Mouse (Mus musculus) fat pad, adult 2 months (tissue): Measurements from ENCODE around the gene Slc10a4.
"Not testable (repeated sequence)": the region's sequence is repeated elsewhere in the genome, so short reads cannot be mapped to it uniquely, and the experiment has no call there.

Experiments used
- DNase-seq: peaks from one replicate; pipeline ENCODE4 v3.0.0-alpha.2; 2011; ENCODE audit warnings: low read depth, low spot score; ENCODE audit errors: extremely low read depth

Slc10a4 gene

DNA sequence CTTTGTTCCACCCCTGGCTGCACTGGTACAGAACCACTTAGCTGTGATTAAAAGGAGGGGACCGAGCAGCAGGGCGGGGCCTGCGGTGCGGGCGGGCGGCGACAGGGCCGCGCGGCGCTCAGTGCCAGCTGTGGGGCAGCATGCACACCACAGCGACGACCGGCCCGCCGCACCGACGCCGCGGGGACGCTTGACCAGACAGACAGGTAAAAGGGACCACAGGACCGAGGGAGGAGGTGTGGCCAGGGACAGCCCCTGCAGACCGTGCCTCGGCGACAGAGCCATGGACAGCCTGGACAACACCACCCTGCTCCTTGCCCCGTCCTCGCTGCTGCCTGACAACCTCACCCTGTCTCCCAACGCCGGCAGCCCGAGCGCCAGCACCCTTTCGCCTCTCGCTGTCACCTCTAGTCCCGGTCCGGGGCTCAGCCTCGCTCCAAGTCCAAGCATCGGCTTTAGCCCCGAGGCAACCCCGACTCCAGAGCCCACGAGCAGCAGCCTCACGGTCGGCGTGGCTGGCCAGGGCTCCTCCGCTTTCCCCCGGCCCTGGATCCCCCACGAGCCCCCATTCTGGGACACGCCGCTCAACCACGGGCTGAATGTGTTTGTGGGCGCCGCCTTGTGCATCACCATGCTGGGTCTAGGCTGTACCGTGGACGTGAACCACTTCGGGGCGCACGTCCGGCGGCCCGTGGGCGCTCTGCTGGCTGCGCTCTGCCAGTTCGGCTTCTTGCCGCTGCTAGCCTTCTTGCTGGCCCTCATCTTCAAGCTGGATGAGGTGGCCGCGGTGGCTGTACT lies at the start of gene Slc10a4:
Gene Slc10a4, plus strand, starts transcription at position 100 of the 798 bp plus-strand sequence.
- no peak for DNase-seq

DNA sequence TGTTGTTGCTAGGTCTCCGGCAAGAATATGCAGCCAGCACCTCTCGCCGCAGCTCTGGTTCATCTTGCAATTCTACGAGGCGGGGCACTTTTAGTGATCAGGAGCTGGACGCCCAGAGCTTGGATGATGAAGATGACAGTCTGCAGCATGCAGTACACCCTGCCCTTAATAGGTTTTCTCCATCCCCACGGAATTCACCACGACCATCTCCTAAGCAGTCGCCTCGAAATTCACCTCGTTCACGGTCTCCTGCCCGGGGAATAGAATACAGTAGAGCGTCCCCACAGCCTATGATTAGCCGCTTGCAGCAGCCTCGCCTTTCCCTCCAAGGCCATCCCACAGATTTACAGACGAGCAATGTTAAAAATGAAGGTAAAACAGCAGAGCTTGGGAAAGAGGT lies 49.4 kb upstream of the Slc10a4 start:
- DNase-seq = no peak

DNA sequence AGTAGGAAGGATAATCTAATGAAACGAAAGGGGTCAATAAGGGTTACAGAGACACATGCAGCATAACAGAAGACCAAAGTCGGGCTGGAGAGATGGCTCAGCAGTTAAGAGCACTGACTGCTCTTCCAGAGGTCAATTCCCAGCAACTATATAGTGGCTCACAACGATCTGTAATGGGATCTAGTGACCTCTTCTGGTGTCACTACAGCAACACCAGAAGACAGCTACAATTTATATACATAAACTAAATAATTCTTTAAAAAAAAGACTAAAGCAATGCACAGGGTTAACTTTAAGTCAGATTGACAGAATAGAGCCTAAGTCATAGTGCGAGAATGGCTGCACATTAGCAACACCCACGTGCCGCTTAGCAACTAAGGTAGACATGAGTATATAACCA lies 46.6 kb upstream of the Slc10a4 start:
- DNase-seq = no peak

DNA sequence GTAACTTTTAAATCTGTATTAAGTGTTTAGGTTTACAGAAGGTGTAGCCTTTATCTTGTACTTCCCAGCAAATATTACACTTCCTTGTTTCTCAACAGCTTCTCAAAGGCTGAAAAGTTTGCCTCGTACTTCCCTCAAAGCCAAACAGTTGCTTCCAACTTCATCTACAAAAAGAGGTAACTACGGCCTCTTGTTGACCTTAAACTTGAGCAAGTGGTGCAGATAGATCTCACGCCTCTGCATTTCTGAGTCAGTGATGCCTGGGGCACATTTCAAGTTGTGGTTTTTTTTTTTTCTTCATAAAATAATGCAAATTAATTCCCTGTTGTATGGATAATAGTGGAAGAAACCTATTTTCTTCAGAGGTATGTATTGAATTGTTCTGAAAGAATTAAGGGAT lies 41.0 kb upstream of the Slc10a4 start:
- peak; percentile 45 for DNase-seq

DNA sequence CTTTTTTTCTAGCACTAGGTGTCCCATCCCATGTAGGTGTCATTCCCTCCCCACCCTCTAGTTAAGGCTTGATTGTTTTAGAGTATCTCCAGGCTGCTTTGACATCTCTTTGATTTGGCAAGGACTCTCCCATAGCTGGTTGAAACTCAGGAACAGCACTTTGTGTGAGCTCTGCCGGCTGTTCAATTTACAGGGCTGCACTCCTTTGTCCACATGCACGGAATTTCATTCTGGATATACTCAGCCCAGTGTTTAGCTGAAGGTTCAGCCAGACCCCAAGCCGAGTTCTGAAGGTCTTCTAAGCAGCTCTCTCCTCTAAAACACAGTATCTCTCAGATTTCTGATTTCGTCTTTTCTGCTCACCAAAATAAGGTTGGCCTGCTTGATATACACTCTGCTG lies 34.2 kb upstream of the Slc10a4 start:
- DNase-seq = no peak

DNA sequence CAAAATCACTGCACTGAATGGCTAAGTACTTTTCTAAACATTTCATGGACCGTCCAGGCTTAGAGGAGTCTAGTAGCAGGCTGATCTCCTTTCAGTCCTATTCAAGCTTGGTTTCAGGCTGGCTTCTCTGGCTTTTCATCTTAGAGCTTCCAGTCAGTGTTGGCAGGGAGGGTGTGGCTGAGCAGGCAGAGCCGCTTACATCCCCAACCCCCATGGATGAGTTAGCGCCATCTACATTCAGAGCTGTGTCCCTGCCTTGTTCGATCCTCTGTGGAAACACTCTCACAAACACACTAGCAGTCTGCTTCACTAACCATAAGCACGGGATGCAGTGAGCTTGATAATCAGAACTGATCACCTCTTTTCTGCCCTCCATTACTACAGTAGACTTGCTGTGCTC lies 33.7 kb upstream of the Slc10a4 start:
- DNase-seq = no peak

DNA sequence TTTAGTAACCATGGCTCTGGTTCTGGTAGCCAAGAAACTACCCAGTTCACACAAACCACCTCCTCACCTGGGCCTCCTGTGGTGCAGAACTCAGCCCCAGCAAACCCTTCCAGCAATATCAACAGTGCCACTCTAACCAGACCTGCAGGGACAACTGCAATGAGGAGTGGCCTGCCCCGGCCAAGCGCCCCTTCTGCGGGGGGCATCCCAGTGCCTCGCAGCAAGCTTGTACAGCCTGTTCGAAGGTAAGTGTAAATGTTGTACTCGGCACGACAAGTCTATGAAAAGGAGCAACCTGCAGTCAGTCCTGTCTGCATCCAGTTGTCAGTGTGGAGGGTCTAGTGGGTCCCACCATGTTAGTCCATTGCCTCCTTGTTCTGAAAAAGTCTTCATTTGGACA lies 32.1 kb upstream of the Slc10a4 start, which contains the start of gene Gm10135:
Gene Gm10135, minus strand, starts transcription at position 101 of the 400 bp plus-strand sequence.
- DNase-seq = no peak

DNA sequence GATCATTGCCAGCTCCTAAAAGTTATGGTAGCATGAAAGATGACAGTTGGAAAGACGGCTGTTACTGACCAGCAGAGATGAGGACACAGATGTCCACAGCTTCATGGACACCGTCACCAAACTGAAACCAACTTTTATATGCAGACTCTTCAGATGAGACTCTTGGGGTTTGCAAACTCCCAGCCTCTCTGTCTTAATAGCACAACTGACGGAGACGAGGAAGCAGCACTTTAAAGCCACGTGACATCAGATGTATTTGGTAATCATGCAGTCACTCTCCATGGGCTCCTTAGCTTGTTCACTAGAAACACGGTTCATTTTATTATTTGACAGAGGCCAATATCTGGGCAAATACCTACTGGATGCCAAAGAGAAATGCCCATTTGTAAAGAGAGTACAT lies 30.7 kb upstream of the Slc10a4 start:
- DNase-seq = no peak

DNA sequence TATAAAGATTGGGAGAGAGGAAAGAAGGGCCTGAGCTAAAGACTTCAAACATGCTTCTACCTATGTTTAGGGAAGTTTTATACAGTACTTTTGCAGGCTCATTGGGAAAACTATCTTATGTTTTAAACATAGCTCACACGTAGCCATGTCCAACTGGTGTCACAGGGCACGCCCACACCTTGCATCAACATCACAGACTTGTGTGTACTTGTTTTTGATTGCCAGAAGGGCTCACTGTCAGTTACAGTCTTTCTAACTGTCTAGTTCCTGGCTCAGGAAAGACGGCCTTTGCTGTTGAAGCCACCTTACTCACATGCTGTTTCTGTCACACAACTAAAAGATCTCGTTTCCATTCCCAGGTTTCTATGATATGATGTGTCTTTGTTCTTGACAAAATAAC lies 30.1 kb upstream of the Slc10a4 start:
- peak; percentile 72 for DNase-seq

DNA sequence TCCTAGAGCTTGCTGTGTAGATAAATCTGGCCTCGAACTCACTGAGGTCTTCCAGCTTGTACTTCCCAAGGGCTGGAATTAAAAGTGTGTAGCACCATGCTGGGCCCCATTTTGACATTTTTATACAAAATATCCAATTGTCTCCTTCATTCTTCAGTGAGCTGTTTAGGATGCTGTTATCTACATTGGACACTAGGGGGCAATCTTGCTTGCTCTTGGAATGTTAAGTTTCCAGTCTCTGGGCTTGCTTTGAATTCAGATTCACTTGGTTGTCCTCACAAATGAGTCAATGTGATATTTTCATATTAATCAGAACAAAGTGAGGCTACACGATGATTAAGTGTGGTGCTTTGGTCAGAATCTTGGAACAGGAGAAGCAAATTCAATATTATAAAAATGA lies 22.6 kb upstream of the Slc10a4 start:
- DNase-seq = no peak

DNA sequence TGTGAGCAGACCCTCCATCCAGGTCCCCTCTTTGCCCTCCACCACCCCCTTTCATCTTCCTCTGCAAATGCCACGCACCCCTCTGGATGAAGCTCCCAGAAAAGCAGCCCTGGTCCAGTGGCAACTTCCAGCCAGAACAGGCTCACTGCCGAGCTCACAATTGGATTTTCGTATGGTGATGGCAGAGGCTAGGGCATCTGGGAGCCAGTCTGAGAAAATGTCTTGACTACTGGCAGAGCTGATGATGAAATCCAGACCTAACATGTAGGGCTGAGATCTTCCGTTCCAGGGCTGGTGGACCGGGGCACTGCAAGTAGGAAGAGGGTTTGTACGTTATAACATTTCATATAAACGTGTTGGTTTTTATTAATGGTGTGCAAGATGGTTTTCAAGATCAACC lies 18.9 kb upstream of the Slc10a4 start:
- no peak for DNase-seq

DNA sequence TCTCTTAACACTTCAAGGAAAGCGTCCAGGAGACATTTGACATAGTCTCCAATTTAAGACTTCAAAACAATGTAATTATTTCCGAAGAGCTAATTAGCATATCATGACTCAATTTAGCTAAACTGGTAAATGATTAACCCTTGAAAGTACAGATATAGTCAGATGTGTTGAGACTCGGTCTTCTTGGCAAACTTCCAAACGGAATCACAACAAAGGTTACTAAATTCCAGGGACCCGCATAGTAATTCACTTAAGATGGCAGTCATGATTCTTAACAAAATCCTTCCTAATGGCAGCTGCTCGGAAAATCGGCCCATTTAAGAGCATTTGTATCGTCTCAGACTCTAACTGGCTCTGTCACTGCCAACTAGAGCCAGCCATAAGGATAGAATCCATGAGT lies 16.9 kb upstream of the Slc10a4 start:
- DNase-seq = no peak

DNA sequence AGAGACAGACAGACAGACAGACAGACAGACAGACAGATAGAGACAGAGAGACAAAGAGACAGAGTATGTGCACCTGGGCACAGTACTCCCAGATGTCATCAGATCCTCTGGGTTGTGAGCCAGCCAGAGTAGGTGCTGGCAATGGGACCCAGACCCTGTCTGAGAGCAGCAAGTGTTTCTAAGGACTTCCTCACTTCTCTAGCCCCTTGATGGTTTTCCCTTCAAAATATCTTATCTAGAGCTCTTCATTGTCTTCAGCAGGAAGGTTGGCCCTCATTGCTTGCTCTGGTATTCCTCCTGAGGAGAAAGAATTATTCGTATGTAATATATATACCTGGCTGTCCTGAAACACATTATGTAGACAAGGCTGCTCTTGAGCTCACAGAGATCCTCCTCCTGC lies 14.2 kb upstream of the Slc10a4 start:
- no peak for DNase-seq

DNA sequence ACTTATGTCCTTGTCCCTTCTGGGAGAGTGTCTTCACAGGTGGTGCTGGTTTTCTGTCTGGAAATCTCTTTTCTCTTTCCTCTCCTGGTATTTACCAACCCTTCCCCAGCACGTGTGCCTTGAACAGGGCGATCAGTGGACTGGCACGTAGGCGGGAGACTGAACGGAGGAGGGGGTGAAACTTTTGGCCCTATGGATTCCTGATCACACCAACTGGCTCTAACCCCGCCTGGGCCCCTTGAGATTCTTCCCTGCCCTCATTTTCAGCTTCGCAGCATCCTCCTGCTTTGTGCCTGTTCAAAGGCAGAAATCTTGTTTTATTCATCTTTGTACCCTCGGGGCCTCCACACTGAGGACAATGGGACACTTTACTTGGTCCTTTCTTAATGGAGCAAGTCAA lies 12.3 kb upstream of the Slc10a4 start:
- no peak for DNase-seq

DNA sequence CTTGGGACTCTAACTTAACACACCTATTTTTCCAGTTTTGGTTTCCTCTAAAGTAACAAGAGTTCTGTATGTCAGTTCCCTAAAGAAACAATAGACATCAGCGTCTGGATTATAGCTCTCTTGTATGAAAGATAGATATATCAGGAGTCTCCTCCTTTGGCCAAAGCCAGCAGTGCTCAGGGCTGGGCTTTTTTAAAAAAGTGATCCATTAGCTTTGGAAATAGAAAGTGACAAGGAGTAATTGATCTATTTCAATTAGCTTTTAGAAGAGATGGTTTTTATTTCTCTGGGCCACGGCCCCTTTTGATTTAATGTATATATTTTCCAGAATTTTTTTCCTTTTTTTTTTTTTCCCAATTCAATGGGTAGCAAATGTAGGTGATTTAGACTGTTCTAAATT lies 11.8 kb upstream of the Slc10a4 start:
- DNase-seq = no peak

DNA sequence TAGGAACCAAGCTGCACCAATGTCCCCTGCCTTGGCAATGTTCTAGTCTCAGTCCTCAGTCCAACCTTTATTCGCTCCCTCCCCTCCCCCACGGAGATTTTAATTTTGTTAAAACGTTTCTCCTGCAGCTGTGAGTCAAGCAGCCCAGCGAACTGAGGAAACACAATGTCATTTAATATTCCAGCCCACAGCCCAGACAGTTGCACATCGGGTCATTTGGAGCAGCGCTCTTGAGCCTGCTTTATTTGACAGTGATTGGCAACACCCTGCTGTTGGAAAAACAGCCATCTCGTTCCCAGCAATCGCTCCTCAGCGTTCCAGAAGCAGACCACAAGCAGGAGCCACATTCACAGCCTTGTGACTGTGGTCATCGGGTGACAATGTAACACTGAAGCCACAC lies 11.3 kb upstream of the Slc10a4 start:
- DNase-seq = no peak

DNA sequence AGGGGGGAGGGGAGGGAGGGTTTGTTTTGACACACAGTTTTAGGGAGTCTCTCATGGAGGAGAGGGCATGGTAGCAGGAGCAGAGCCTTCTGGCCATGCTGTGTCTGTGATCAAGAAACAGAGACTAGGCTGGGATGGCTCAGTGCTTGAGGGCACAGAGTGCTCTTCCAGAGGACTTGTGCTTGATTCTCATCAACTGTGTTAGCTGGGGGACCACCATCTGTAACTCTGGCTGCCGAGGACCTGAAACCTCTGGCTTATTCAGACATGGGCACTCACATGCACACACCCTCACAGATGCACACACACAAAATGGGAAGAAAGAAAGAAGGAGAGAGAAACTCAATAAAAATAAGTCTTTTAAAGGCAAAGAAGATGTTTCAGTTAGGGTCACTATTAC lies 8.1 kb upstream of the Slc10a4 start:
- not testable (repeated sequence) for DNase-seq

DNA sequence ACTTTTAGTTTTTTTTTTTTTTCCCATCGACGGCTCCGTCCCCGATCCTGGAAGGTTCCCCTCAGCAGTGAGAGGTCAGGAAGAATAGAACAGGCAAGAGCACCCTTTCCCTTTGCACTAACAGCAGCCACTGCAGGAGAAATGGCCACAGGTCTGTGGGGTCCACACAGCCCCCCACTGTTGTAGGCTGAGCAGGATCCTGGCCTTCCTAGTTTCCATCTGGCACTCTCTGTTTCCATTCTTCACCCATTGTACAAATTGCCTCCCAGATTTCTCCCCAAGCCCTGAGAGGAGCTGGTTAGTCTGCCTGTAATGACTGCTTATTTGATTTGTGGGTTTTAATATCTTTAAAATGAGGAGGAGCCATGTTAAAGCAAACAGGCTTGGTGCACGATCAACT lies 2.6 kb upstream of the Slc10a4 start:
- DNase-seq = no peak

DNA sequence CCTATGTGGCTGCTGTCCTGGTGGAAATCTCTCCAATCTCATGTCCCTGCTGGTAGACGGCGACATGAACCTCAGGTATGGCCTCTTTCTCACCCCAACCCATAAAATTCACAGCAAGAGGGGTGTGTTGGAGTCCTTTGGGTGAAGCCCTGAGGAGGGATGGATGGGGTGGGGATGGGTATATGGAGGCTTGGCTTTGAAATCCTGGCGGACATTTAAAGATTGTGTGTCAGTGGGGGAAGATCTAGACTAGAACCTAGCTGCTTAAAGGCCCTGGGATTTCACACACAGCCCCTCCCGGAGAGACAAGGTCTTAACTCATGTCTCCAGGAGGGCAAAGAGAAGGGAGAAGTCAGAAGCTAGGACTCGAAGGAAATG lies 888 bp downstream of the Slc10a4 start:
- DNase-seq = no peak

DNA sequence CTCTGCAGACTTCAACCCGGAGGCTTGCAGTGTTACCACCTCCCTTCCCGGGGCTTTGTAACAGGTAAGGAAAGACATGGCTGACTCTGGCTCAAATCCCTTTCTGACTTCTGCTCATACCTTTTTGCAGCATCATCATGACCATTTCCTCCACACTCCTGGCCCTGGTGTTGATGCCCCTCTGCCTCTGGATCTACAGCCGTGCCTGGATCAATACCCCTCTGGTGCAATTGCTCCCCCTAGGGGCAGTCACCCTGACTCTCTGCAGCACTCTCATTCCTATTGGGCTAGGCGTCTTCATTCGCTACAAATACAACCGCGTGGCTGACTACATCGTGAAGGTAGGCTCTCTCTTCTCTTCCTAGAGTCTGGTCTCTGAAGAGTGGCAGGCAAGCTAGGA lies 1.5 kb downstream of the Slc10a4 start:
- DNase-seq = not testable (repeated sequence)

DNA sequence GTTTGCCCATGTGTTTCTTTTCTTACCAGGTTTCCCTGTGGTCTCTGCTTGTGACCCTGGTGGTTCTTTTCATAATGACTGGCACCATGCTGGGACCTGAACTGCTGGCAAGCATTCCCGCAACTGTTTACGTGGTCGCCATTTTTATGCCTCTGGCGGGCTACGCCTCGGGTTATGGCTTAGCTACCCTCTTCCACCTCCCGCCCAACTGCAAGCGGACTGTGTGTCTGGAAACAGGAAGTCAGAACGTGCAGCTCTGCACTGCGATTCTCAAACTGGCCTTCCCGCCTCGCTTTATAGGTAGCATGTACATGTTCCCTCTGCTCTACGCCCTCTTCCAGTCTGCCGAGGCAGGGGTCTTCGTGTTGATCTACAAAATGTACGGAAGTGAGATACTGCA lies 5.1 kb downstream of the Slc10a4 start:
- not testable (repeated sequence) for DNase-seq

DNA sequence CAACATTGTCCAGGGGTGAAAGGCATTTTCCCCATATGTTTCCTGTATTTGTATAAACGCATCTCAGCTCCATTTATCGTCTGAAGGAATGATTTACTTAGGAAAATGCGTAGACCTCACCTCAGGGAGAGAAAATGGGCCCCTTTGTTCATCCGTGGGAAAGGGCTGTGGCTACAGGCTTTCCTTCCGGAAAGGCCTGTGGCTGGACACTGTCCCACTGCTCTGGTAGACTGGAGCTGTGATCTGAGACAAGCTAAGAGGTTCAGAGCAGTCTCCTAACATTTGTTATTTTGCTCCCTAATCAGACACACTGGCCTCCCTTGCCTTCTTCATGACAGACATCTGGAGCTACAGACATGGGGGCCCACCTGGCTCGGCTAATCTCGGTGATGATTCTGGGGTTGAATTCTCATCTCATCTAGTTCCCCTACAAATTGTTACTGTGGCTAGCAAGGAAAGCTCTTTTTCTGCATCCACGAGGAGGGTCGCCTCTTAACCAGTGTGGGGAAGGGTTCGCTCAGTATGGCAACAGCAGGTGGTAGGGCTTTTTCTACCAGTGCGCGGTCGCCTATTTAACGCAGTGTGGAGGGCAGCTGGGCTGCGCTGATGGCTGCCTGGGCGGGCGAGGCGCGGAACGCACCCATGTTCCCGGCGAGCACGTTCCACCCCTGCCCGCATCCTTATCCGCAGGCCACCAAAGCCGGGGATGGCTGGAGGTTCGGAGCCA lies 6.4 kb downstream of the Slc10a4 start:
- not testable (repeated sequence) for DNase-seq
